In the genomic region with DNA sequence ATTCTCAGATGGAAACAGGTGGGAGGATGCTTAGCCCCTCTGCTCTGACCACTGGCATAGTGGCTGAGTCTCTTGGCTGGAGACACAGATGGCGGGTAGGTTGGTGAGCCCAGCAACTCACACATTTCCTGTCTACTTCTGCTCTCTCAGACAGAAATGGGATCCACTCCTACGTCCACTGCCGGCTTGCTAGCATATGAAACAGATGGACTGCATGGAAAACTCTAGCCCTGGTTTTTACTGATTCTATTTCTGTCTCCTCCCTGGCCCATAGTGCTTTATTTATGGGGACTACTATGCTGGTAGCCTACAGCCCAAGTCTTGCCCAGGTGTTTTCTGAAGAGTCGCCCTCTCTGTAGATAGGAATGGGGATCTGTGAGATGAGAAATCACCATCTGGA, we compare ENCODE assay signal across 20 mouse cellular contexts.
DNase-seq lines count a peak whose midpoint lies in the region; ATAC-seq and TF ChIP-seq lines count a peak whose summit lies in the region.
"Had no signal": no experiment of that assay in that cellular context is flagged by ENCODE, and none has a peak within 500 bp of the region (broad histone marks: within the 10 kb centered on the region; RNA-seq: fewer than 3 reads in every experiment).

No protein-coding gene starts in this region.

- H3K4me2 ChIP-seq in liver, postnatal 0 days (ENCODE audit: low read depth, low read length) = no peak overlapping the region
- H3K4me2 ChIP-seq: embryonic facial prominence, embryonic 15.5 days; heart, embryonic 15.5 days; liver, embryonic 15.5 days; midbrain, embryonic 15.5 days had no signal

- H3K4me1 ChIP-seq in liver, postnatal 0 days (ENCODE audit: insufficient read depth) = no peaks in the 10 kb centered on the region
- H3K4me1 ChIP-seq: embryonic facial prominence, embryonic 15.5 days; forebrain, embryonic 10.5 days; heart, embryonic 15.5 days; liver, embryonic 15.5 days; megakaryocyte, embryonic 14.5 days; midbrain, embryonic 15.5 days had no signal

- no peak for TF ChIP-seq EP300 in liver, postnatal 0 days (IDR thresholded peaks at IDR 0.05; ENCODE audit: low read depth)

- H3K9me3 ChIP-seq in liver, postnatal 0 days (ENCODE audit: low read length) = no peaks in the 10 kb centered on the region
- H3K9me3 ChIP-seq: embryonic facial prominence, embryonic 15.5 days; forebrain, embryonic 10.5 days; G1E; heart, embryonic 15.5 days; liver, embryonic 15.5 days; megakaryocyte, embryonic 14.5 days; midbrain, embryonic 15.5 days had no signal

- H3K27ac ChIP-seq in liver, postnatal 0 days (ENCODE audit: low read depth) = no peak overlapping the region
- H3K27ac ChIP-seq: embryonic facial prominence, embryonic 15.5 days; forebrain, embryonic 10.5 days; heart, embryonic 15.5 days; liver, embryonic 15.5 days; midbrain, embryonic 15.5 days had no signal

- WGBS in liver, postnatal 0 days (ENCODE audit: insufficient replicate concordance) = 69% methylated on average over 4 of the region's 4 CpGs

- DNase-seq in brain, adult 2 months (ENCODE audit: low read depth, low spot score) = peak; percentile 90
- DNase-seq in layer of hippocampus, postnatal 36 days = peak; percentile 22 to 28
- DNase-seq in left cerebral cortex, postnatal 36 days (ENCODE audit: low spot score in 2 of 2) = peak; percentile 70 to 75
- no peak for DNase-seq in liver, postnatal 0 days
- DNase-seq in lung, postnatal 36 days = no peak
- DNase-seq: embryo, embryonic 11 days; heart, adult 18-20 months; kidney, adult 2 months; kidney, postnatal 25 days; lung, postnatal 10 days; thymus, postnatal 25 days had no signal

- H3K4me3 ChIP-seq in liver, postnatal 0 days (ENCODE audit: low read depth, low read length) = no peak overlapping the region
- H3K4me3 ChIP-seq: embryonic facial prominence, embryonic 15.5 days; forebrain, embryonic 10.5 days; heart, embryonic 15.5 days; liver, embryonic 15.5 days; megakaryocyte, embryonic 14.5 days; midbrain, embryonic 15.5 days had no signal

- no peaks in the 10 kb centered on the region for H3K36me3 ChIP-seq in liver, postnatal 0 days (replicated peaks; ENCODE audit: insufficient read depth, low read length)
- H3K36me3 ChIP-seq: embryonic facial prominence, embryonic 15.5 days; forebrain, embryonic 10.5 days; G1E; heart, embryonic 15.5 days; liver, embryonic 15.5 days; midbrain, embryonic 15.5 days had no signal

- TF ChIP-seq CTCF in liver, postnatal 0 days (IDR thresholded peaks at IDR 0.05; ENCODE audit: low read depth) = no peak

- intact Hi-C loops in left cerebral cortex, postnatal 36 days (cut with DNase I) = loop anchor here (5.0 kb wide), 2 partner anchors 85 to 220 kb away; no protein-coding TSS in a partner anchor

- no peaks in the 10 kb centered on the region for H3K27me3 ChIP-seq in liver, postnatal 0 days (ENCODE audit: insufficient read depth, low read length)
- H3K27me3 ChIP-seq: embryonic facial prominence, embryonic 15.5 days; heart, embryonic 15.5 days; liver, embryonic 15.5 days; megakaryocyte, embryonic 14.5 days; midbrain, embryonic 15.5 days had no signal

- ATAC-seq in frontal cortex, adult (ENCODE audit: low TSS enrichment) = peak; percentile 96
- ATAC-seq in inflammation-experienced regulatory T-cells, adult 6 months = no peak
- no peak for ATAC-seq in liver, postnatal 0 days
- ATAC-seq: midbrain, embryonic 15.5 days had no signal

- no peak overlapping the region for H3K9ac ChIP-seq in liver, postnatal 0 days (replicated peaks)
- H3K9ac ChIP-seq: embryonic facial prominence, embryonic 15.5 days; heart, embryonic 15.5 days; liver, embryonic 15.5 days; midbrain, embryonic 15.5 days had no signal

Comparison
In these comparisons a context has a peak if more than half of its experiments do, and no peak if none do; other contexts are left out.
1. DNase-seq: peak in brain, adult 2 months (single experiment), layer of hippocampus, postnatal 36 days (2 of 2) and left cerebral cortex, postnatal 36 days (2 of 2); none in liver, postnatal 0 days (single experiment) and lung, postnatal 36 days (single experiment).